Mouse (Mus musculus): ENCODE data around the gene Retn. TPM values are rescaled to one million over a fixed set of nuclear protein-coding genes. Genes with fewer than 3 reads are reported as not detected.

Retn gene
- polyA plus RNA-seq, 1 experiment, result 47.2 TPM

DNA sequence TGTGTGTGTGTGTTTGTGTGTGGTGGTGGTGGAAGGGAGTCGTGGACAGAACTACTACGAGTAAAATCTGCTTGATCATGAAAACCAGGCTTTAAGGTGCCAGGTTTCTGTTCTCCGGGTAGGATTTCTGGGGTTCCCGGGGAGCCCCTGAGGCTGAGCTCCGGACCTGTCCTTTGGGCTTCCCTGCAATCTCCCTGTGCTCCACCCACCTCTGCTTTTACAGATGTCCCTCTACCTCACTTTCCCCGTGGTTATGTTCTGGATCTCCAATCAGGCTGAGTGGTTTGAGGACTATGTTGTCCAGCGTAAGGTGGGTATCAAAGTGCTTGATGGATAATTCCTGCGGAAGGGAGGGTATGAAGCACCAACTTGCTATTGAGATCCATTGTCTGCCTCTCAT is 33.5 kb upstream of the Retn start:
- no peak for DNase-seq
- Histone ChIP-seq H3K4me3 (ENCODE audit: insufficient read depth, low read depth, low read length) (peak overlapping the region; percentile 65; the same call in 1 of the 2 replicates), H3K36me3 (ENCODE audit: control insufficient read depth, insufficient read depth, low read length) (no peaks in the 10 kb centered on the region), H3K27me3 (replicated peaks; ENCODE audit: control insufficient read depth, insufficient read depth, low read length) (no peaks in the 10 kb centered on the region), H3K4me1 (ENCODE audit: control insufficient read depth, insufficient read depth, low read length) (0 out of 2 replicates have a peak, but pooled peaks cover 9% of the 10 kb centered on the region), H3K27ac (ENCODE audit: insufficient read depth, low read depth, low read length) (no peak overlapping the region)
- 61% methylated on average over 8 of the region's 8 CpGs for WGBS
- no peak for TF ChIP-seq POLR2A (IDR thresholded peaks at IDR 0.05; ENCODE audit: low read depth, low read length)
- TF ChIP-seq CTCF (conservative IDR thresholded peaks at IDR 0.05; ENCODE audit: insufficient read depth, insufficient read length, low read depth, low read length), result no peak

DNA sequence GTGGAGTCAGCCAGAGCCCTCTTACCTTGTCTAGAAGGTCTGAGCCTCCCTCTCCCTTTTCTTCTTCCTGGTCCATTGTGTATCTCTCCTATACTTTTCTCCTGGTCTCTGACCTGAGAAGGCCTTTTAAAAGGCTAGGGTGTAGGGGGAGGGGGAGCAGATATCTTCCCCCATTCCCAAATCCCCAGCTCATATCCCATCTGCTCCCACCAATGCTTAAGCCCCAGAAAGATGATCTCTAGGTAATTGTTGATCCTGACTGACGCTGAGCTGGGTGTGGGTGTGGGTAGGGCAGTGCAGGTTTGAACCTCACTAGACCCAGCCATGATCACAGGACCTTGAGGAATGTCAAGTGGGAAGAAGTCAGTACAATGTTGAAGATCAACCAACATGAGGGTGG is 30.1 kb upstream of the Retn start, which contains the start of gene Pcp2:
Gene Pcp2 (minus strand): TSS at position 101 of the 400 bp plus-strand sequence.
- H3K27me3 ChIP-seq (replicated peaks; ENCODE audit: control insufficient read depth, insufficient read depth, low read length), result no peaks in the 10 kb centered on the region
- H3K36me3 ChIP-seq (ENCODE audit: control insufficient read depth, insufficient read depth, low read length), result no peaks in the 10 kb centered on the region
- WGBS, result 68% methylated on average over 1 of the region's 1 CpGs
- H3K4me1 ChIP-seq (ENCODE audit: control insufficient read depth, insufficient read depth, low read length), result 0 out of 2 replicates have a peak, but pooled peaks cover 7% of the 10 kb centered on the region
- no peak for DNase-seq
- no peak within 1 kb of the TSS for H3K4me3 ChIP-seq (ENCODE audit: insufficient read depth, low read depth, low read length)
- TF ChIP-seq POLR2A (IDR thresholded peaks at IDR 0.05; ENCODE audit: low read depth, low read length), result no peak
- no peak for TF ChIP-seq CTCF (conservative IDR thresholded peaks at IDR 0.05; ENCODE audit: insufficient read depth, insufficient read length, low read depth, low read length)
- no peak within 1 kb of the TSS for H3K27ac ChIP-seq (ENCODE audit: insufficient read depth, low read depth, low read length)

DNA sequence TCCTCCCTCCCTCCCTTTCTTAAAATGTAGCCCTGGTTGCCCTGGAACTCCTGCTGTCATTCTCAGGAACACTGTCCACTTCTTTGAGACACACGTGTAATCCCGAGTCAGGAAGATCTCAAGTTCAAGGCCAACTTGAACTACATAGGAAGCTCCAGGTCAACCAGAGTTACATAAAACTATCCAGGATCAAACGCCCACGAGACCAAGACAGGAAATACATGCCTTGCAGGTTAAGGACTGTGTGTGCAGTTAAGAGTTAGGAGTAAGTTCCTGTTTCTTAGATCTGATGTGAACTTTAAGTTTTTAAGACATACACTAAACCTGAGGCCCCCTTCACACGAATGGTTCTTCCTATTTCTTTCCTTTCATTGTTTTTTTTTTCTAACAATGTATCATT is 28.6 kb upstream of the Retn start:
- TF ChIP-seq CTCF (conservative IDR thresholded peaks at IDR 0.05; ENCODE audit: insufficient read depth, insufficient read length, low read depth, low read length) (no peak), POLR2A (IDR thresholded peaks at IDR 0.05; ENCODE audit: low read depth, low read length) (no peak)
- WGBS, result 42% methylated on average over 5 of the region's 5 CpGs
- H3K27ac ChIP-seq (ENCODE audit: insufficient read depth, low read depth, low read length), result no peak overlapping the region
- H3K4me3 ChIP-seq (ENCODE audit: insufficient read depth, low read depth, low read length), result no peak overlapping the region
- H3K36me3 ChIP-seq (ENCODE audit: control insufficient read depth, insufficient read depth, low read length), result no peaks in the 10 kb centered on the region
- H3K4me1 ChIP-seq (ENCODE audit: control insufficient read depth, insufficient read depth, low read length), result 0 out of 2 replicates have a peak, but pooled peaks cover 5% of the 10 kb centered on the region
- no peaks in the 10 kb centered on the region for H3K27me3 ChIP-seq (replicated peaks; ENCODE audit: control insufficient read depth, insufficient read depth, low read length)
- no peak for DNase-seq

DNA sequence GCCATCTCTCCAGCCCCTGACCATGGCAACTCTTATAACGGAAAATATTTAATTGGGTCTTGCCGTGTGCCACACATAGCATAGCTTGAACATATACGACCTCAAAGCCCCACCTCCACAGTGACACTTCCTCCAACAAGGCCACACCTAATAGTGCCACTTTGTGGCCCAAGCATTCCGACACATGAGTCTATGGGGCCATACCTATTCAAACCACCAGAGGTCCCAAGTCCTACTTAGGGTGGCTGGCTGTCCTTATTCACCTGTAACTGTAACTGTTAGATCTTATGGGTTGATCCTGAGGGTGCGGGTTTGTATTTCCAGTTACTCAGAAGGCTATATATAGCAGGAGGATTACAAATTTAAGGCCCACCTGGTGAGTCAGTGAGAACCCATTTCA is 27.6 kb upstream of the Retn start:
- Histone ChIP-seq H3K27me3 (replicated peaks; ENCODE audit: control insufficient read depth, insufficient read depth, low read length) (no peaks in the 10 kb centered on the region), H3K27ac (ENCODE audit: insufficient read depth, low read depth, low read length) (no peak overlapping the region), H3K36me3 (ENCODE audit: control insufficient read depth, insufficient read depth, low read length) (no peaks in the 10 kb centered on the region), H3K4me1 (ENCODE audit: control insufficient read depth, insufficient read depth, low read length) (no peaks in the 10 kb centered on the region), H3K4me3 (ENCODE audit: insufficient read depth, low read depth, low read length) (no peak overlapping the region)
- DNase-seq, result peak; percentile 65
- no peak for TF ChIP-seq POLR2A (IDR thresholded peaks at IDR 0.05; ENCODE audit: low read depth, low read length)
- TF ChIP-seq CTCF (conservative IDR thresholded peaks at IDR 0.05; ENCODE audit: insufficient read depth, insufficient read length, low read depth, low read length), result peak; percentile 56
- WGBS, result 20% methylated on average over 5 of the region's 5 CpGs

DNA sequence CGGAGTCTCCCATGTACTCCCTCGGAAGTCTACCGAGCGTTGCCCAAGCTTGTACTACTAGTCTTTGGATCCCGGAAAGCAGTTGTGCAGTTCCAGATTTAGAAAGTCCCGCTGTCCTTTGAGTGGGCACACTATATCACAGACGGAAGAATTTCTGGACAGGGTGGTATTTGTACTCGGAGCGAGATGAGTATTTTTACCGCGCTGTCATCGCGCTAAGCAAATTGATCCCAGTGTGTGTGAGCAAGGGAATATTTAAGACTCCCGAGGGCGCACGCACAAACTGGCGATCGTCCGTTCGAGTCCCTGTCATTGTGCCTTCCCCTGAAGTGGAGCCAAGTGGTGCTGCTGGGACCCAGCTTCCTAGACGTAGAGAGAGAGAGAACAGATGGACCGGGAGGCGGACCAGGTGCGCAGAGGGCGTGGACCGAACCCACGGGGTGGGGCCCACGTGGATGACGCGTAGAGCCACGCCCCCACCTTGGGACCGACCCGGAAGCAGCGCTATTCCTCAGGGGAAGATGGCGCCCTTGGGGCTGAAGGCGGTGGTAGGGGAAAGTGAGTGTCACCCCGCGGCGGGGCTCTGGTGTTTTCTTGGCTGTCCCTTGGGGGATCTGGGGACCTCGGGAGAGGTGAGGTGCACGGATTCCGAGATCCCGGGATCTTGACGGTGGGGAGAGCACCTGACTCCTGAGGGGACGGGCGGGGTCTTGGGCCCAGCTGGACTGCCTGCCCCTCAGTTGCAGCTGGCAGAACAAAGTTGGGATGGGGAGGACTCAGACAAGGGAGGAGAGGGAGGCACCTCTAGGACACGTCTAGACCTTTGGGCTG is 24.7 kb upstream of the Retn start, which contains the start of gene Stxbp2:
Gene Stxbp2 (plus strand): TSS at position 309 of the 831 bp plus-strand sequence.
- peak within 1 kb of the TSS; percentile 13; the same call in 1 of the 2 replicates for H3K27ac ChIP-seq (ENCODE audit: insufficient read depth, low read depth, low read length)
- H3K4me3 ChIP-seq (ENCODE audit: insufficient read depth, low read depth, low read length), result peak within 1 kb of the TSS; percentile 73
- 4% methylated on average over 47 of the region's 47 CpGs for WGBS
- peak; percentile 91 for DNase-seq
- H3K27me3 ChIP-seq (replicated peaks; ENCODE audit: control insufficient read depth, insufficient read depth, low read length), result no peaks in the 10 kb centered on the region
- TF ChIP-seq POLR2A (IDR thresholded peaks at IDR 0.05; ENCODE audit: low read depth, low read length) (peak; percentile 61), CTCF (conservative IDR thresholded peaks at IDR 0.05; ENCODE audit: insufficient read depth, insufficient read length, low read depth, low read length) (no peak)
- no peaks in the 10 kb centered on the region for H3K4me1 ChIP-seq (ENCODE audit: control insufficient read depth, insufficient read depth, low read length)
- H3K36me3 ChIP-seq (ENCODE audit: control insufficient read depth, insufficient read depth, low read length), result no peaks in the 10 kb centered on the region

DNA sequence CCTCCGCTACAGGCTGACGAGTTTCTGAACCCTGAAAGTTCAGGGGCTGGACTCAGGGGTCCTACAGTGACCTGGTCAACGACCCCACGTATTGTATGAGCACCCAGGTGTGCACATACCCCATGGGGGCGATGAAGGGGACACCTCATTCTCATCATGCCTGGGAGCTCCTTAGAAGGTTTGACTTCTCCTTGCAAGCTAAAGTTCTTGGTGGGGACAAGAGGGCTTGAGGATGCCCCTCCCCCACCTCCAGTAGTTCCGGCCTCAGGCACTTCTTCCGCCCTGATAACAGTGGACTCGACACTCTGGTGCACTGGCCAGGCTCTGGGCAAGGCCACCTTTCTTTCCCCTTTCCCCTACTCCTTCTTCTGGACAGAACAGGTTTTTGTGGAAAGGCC is 24.1 kb upstream of the Retn start:
- Histone ChIP-seq H3K4me1 (ENCODE audit: control insufficient read depth, insufficient read depth, low read length) (no peaks in the 10 kb centered on the region), H3K4me3 (ENCODE audit: insufficient read depth, low read depth, low read length) (peak overlapping the region; percentile 73), H3K27ac (ENCODE audit: insufficient read depth, low read depth, low read length) (peak overlapping the region; percentile 13; the same call in 1 of the 2 replicates), H3K27me3 (replicated peaks; ENCODE audit: control insufficient read depth, insufficient read depth, low read length) (no peaks in the 10 kb centered on the region), H3K36me3 (ENCODE audit: control insufficient read depth, insufficient read depth, low read length) (no peaks in the 10 kb centered on the region)
- TF ChIP-seq CTCF (conservative IDR thresholded peaks at IDR 0.05; ENCODE audit: insufficient read depth, insufficient read length, low read depth, low read length), result no peak
- no peak for TF ChIP-seq POLR2A (IDR thresholded peaks at IDR 0.05; ENCODE audit: low read depth, low read length)
- WGBS, result 8% methylated on average over 8 of the region's 8 CpGs
- peak; percentile 27 for DNase-seq

DNA sequence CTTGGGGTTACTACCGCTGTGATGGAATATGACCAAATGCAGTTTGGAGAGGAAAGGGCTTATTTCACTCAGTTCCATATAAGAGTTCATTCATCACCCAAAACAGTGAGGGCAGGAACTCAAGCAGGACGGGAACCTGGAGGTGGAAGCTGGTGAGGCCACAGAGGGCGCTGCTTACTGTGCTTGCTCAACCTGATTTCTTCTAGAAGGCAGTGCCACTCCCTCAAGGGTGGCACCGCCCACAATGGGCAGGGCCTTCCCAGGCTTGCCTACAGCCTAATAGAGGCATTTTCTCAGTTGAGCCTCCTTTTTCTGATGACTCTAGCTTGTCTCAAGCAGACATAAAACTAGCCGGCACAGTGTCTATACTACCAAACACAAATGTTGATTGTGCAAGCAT is 9.8 kb upstream of the Retn start:
- Histone ChIP-seq H3K36me3 (ENCODE audit: control insufficient read depth, insufficient read depth, low read length) (no peaks in the 10 kb centered on the region), H3K27ac (ENCODE audit: insufficient read depth, low read depth, low read length) (no peak overlapping the region), H3K4me1 (ENCODE audit: control insufficient read depth, insufficient read depth, low read length) (no peaks in the 10 kb centered on the region), H3K27me3 (replicated peaks; ENCODE audit: control insufficient read depth, insufficient read depth, low read length) (no peaks in the 10 kb centered on the region), H3K4me3 (ENCODE audit: insufficient read depth, low read depth, low read length) (no peak overlapping the region)
- 21% methylated on average over 5 of the region's 5 CpGs for WGBS
- TF ChIP-seq CTCF (conservative IDR thresholded peaks at IDR 0.05; ENCODE audit: insufficient read depth, insufficient read length, low read depth, low read length) (peak; percentile 46), POLR2A (IDR thresholded peaks at IDR 0.05; ENCODE audit: low read depth, low read length) (no peak)
- DNase-seq, result peak; percentile 67
